Mouse (Mus musculus): ENCODE results near the gene Tmprss11g. TPM values are rescaled to one million over a fixed set of nuclear protein-coding genes. Genes with fewer than 3 reads are reported as not detected.

Tmprss11g gene
- total and polyA plus RNA-seq, 2 experiments from 2014 or later: not detected

GRCm38 (mm10) chr5:86482031-86482430, 36.4 kb downstream of the Tmprss11g start:
- no peak overlapping the region for H3K27ac ChIP-seq (ENCODE audit: low read depth, low read length)
- H3K36me3 ChIP-seq (ENCODE audit: insufficient read depth): no peaks in the 10 kb centered on the region
- DNase-seq: no peak
- no peaks in the 10 kb centered on the region for H3K27me3 ChIP-seq (ENCODE audit: insufficient read depth, low read length)
- no peak for ATAC-seq
- no peaks in the 10 kb centered on the region for H3K9me3 ChIP-seq (ENCODE audit: low read length)
- no peak overlapping the region for H3K9ac ChIP-seq
- no peak for TF ChIP-seq CTCF (IDR thresholded peaks at IDR 0.05; ENCODE audit: low read depth)
- H3K4me1 ChIP-seq (ENCODE audit: insufficient read depth): no peaks in the 10 kb centered on the region
- 84% methylated on average over 1 of the region's 1 CpGs for WGBS
- no peak overlapping the region for H3K4me3 ChIP-seq (ENCODE audit: low read depth, low read length)
- H3K4me2 ChIP-seq (ENCODE audit: low read depth): no peak overlapping the region

DNA sequence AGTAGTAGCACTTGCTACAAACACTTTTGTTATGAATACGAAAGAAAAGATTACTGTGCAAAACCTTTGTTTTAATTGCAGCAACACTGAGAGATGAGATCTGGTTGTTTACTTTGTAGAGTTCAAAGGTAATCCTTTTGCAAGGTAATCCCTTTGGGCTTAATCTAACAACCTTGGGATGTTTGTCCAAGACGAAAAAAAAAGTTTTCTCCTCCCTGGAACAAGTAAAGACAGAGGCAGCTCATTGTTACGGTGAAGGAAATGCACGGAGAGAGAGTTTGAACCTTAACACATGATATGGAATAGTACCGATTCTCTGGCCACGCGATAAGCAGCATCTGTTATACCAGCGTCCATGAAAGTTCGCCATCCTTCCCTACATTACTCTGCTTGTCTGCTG, 44.5 kb downstream of the Tmprss11g start:
- H3K4me1 ChIP-seq (ENCODE audit: insufficient read depth): no peaks in the 10 kb centered on the region
- no peak overlapping the region for H3K9ac ChIP-seq
- DNase-seq (no peak), ATAC-seq (no peak)
- no peak overlapping the region for H3K27ac ChIP-seq (ENCODE audit: low read depth, low read length)
- H3K4me3 ChIP-seq (ENCODE audit: low read depth, low read length): no peak overlapping the region
- no peaks in the 10 kb centered on the region for H3K27me3 ChIP-seq (ENCODE audit: insufficient read depth, low read length)
- H3K9me3 ChIP-seq (ENCODE audit: low read length): no peaks in the 10 kb centered on the region
- 90% methylated on average over 9 of the region's 9 CpGs for WGBS
- H3K4me2 ChIP-seq (ENCODE audit: low read depth): no peak overlapping the region
- TF ChIP-seq CTCF (IDR thresholded peaks at IDR 0.05; ENCODE audit: low read depth): no peak
- H3K36me3 ChIP-seq (ENCODE audit: insufficient read depth): no peaks in the 10 kb centered on the region

DNA sequence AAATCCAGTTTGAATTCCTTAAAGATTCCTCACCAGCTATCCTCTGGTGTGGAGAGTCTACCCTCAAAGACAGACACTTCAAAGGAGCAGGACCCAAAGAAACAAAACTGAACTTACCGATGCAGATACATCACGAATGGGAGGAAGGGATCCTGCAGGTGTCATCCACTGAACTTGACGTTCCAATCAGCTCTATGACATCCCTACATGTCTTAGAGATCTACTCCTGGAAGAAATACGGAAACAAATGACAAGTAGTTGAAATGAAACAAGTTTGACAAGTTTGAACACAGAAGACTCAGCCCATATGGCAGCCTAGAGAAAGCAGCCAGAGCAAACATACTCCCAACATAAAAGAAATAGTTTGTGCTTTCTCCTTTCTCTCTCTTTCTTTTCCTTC, 49.5 kb downstream of the Tmprss11g start, which contains the start of gene Tmprss11a:
Gene Tmprss11a, minus strand, starts transcription at position 101 of the 400 bp plus-strand sequence.
- no peak for TF ChIP-seq CTCF (IDR thresholded peaks at IDR 0.05; ENCODE audit: low read depth)

GRCm38 (mm10) chr5:86439306-86439705, 79.1 kb downstream of the Tmprss11g start:
- no peaks in the 10 kb centered on the region for H3K27me3 ChIP-seq (ENCODE audit: insufficient read depth, low read length)
- H3K4me1 ChIP-seq (ENCODE audit: insufficient read depth): no peaks in the 10 kb centered on the region
- 72% methylated on average over 2 of the region's 2 CpGs for WGBS
- H3K9me3 ChIP-seq (ENCODE audit: low read length): no peaks in the 10 kb centered on the region
- ATAC-seq: no peak
- no peak overlapping the region for H3K9ac ChIP-seq
- H3K4me3 ChIP-seq (ENCODE audit: low read depth, low read length): no peak overlapping the region
- no peak overlapping the region for H3K4me2 ChIP-seq (ENCODE audit: low read depth)
- no peaks in the 10 kb centered on the region for H3K36me3 ChIP-seq (ENCODE audit: insufficient read depth)
- no peak for DNase-seq
- TF ChIP-seq CTCF (IDR thresholded peaks at IDR 0.05; ENCODE audit: low read depth): no peak
- no peak overlapping the region for H3K27ac ChIP-seq (ENCODE audit: low read depth, low read length)

More for the DNA sequence above, 49.5 kb downstream of the Tmprss11g start, which contains the start of gene Tmprss11a:
- Histone ChIP-seq H3K4me1 (ENCODE audit: insufficient read depth) (no peaks in the 10 kb centered on the region), H3K9me3 (ENCODE audit: low read length) (no peaks in the 10 kb centered on the region), H3K36me3 (ENCODE audit: insufficient read depth) (no peaks in the 10 kb centered on the region), H3K27me3 (ENCODE audit: insufficient read depth, low read length) (no peaks in the 10 kb centered on the region), H3K4me3 (ENCODE audit: low read depth, low read length) (no peak within 1 kb of the TSS), H3K27ac (ENCODE audit: low read depth, low read length) (no peak within 1 kb of the TSS), H3K4me2 (ENCODE audit: low read depth) (no peak within 1 kb of the TSS), H3K9ac (no peak within 1 kb of the TSS)
- 66% methylated on average over 4 of the region's 4 CpGs for WGBS
- no peak for ATAC-seq
- DNase-seq: peak; percentile 2

DNA sequence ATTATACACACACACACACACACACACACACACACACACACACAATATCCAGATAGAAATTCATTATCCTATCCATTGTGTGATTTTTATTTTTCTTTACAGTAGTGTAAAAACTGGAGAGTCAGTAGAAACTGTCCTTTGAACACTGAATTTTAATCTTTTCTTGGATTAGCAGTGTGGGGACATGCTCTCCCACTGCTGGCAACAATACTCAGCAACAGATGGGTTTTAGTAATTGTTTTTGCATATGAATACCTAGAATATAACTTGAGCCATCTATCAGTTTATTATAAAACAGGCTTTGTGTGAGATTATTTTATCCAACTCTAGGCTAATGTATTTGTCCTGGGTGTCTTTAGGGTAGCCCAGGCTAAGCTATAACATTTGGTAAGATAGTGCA, 79.9 kb downstream of the Tmprss11g start:
- ATAC-seq (no peak), DNase-seq (peak; percentile 19)
- Histone ChIP-seq H3K4me2 (ENCODE audit: low read depth) (no peak overlapping the region), H3K9me3 (ENCODE audit: low read length) (no peaks in the 10 kb centered on the region), H3K27ac (ENCODE audit: low read depth, low read length) (no peak overlapping the region), H3K27me3 (ENCODE audit: insufficient read depth, low read length) (no peaks in the 10 kb centered on the region), H3K9ac (no peak overlapping the region), H3K36me3 (ENCODE audit: insufficient read depth) (no peaks in the 10 kb centered on the region), H3K4me3 (ENCODE audit: low read depth, low read length) (no peak overlapping the region), H3K4me1 (ENCODE audit: insufficient read depth) (no peaks in the 10 kb centered on the region)
- no peak for TF ChIP-seq CTCF (IDR thresholded peaks at IDR 0.05; ENCODE audit: low read depth)

Other genes starting within 250 kb of the Tmprss11g start
- not detected in 2 replicates for gene Tmprss11c, start 229.3 kb downstream of the Tmprss11g start, total RNA-seq (2014; rRNA removed)
- gene Tmprss11c, start 229.3 kb downstream of the Tmprss11g start, polyA plus RNA-seq (2015; fragmentation: Nextera tagmentation; extraction: Ambion mirVana): not detected in 2 replicates
- not detected in 2 replicates for gene Tmprss11d, start 145.2 kb downstream of the Tmprss11g start, total RNA-seq (2014; rRNA removed)
- gene Tmprss11d, start 145.2 kb downstream of the Tmprss11g start, polyA plus RNA-seq (2015; fragmentation: Nextera tagmentation; extraction: Ambion mirVana): not detected in 2 replicates
- not detected in 2 replicates for gene Tmprss11a, start 49.6 kb downstream of the Tmprss11g start, total RNA-seq (2014; rRNA removed)
- gene Tmprss11a, start 49.6 kb downstream of the Tmprss11g start, polyA plus RNA-seq (2015; fragmentation: Nextera tagmentation; extraction: Ambion mirVana): 0.05 TPM in 1 of 2 replicates, not detected in the other
- not detected in 2 replicates for gene Tmprss11f, start 113.8 kb upstream of the Tmprss11g start, total RNA-seq (2014; rRNA removed)
- gene Tmprss11f, start 113.8 kb upstream of the Tmprss11g start, polyA plus RNA-seq (2015; fragmentation: Nextera tagmentation; extraction: Ambion mirVana): not detected in 2 replicates
- gene Tmprss11b, start 157.8 kb upstream of the Tmprss11g start, total RNA-seq (2014; rRNA removed): not detected in 2 replicates
- not detected in 2 replicates for gene Tmprss11b, start 157.8 kb upstream of the Tmprss11g start, polyA plus RNA-seq (2015; fragmentation: Nextera tagmentation; extraction: Ambion mirVana)
- 0.14 TPM in 1 of 2 replicates, not detected in the other for gene Tmprss11e, start 227.2 kb upstream of the Tmprss11g start, total RNA-seq (2014; rRNA removed)
- gene Tmprss11e, start 227.2 kb upstream of the Tmprss11g start, polyA plus RNA-seq (2015; fragmentation: Nextera tagmentation; extraction: Ambion mirVana): not detected in 2 replicates

Data from forebrain, postnatal 0 days (tissue).